Mouse (Mus musculus) retina, adult 2 months (tissue): ENCODE data around the gene Cyp2c29.
"Not testable (repeated sequence)": the region's sequence is repeated elsewhere in the genome, so short reads cannot be mapped to it uniquely, and the experiment has no call there.

Experiments used
- DNase-seq: peaks from one replicate; pipeline ENCODE4 v3.0.0-alpha.2; 2012; ENCODE audit warnings: low read depth, low spot score

Cyp2c29 gene

DNA sequence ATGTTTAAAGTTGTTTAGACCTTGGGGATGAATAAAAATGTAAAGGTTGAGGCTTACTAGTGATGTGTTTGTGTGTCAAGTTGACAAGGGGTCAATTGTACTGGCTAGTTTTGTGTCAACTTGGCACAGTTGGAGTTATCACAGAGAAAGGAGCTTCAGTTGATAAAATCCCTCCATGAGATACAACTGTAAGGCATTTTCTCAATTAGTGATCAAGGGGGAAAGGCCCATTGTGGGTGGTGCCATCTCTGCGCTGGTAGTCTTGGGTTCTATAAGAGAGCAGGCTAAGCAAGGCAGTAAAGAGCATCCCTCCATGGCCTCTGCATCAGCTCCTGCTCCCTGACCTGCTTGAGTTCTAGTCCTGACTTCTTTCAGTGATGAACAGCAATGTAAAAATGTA lies at the start of gene Cyp2c29:
Gene Cyp2c29, plus strand, starts transcription at position 301 of the 400 bp plus-strand sequence.
- DNase-seq, result not testable (repeated sequence)

GRCm38 (mm10) chr19:39267036-39267435 lies 2.2 kb upstream of the Cyp2c29 start:
- not testable (repeated sequence) for DNase-seq

GRCm38 (mm10) chr19:39282801-39283200 lies 13.6 kb downstream of the Cyp2c29 start:
- no peak for DNase-seq

DNA sequence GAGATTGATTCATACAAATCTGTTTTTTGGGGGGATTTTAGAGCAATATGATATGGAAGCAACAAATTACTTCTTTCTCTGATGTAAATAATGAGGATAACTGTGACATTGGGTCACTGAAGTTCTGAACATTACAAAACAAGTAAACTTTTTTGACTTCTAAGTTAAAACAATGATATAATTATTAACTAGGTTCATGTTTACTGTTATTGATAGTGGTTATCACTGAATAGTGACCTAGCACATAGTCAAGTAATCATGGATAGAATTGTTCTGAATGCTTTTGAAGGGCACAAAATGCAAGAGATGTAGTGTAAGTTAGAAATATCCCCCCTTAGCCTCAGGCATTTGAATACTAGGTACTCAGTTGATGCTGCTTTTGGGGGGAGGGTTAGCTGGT lies 16.4 kb downstream of the Cyp2c29 start:
- DNase-seq, result no peak

DNA sequence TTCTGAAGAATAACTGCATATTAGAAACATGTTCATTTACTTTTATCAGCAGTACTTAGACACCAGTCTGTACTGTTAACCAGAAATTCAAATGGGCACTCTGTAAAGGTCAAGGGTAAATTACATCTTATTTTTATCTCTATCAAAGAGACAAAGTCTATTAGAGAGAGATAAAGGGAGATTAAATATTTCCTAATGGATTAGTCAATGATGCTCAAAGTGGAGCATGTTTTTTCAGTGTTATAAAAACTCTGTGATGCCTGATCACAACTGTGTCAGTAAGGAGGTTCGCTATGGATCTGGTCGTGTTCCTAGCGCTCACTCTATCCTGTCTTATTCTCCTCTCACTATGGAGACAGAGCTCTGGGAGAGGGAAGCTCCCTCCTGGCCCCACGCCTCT lies 17.6 kb downstream of the Cyp2c29 start:
- DNase-seq, result no peak

DNA sequence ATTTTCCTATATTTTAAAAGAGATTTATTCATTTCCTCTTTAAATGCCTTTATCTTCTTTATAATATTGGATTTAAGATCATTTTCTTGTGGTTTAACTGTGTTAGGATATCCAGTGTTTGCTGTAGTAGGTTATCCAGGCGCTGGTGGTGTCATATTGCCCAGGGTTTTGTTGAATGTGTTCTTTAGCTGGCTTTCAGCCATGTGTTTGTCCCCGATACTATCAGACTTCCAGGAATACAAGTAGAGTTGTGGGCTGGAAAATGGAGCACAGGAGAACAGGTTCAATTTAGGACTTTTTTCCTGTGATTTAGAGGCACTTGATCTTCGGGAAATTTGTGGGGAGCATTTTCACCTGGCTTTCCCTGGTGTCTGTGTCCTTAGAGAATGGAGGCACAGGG lies 19.8 kb downstream of the Cyp2c29 start:
- DNase-seq, result no peak
